Mouse (Mus musculus) layer of hippocampus, postnatal 25 days (tissue): ENCODE data around the gene Btbd9. TPM values are rescaled to one million over a fixed set of nuclear protein-coding genes. Genes with fewer than 3 reads are reported as not detected.

Experiments used
- DNase-seq, 2 experiments: peaks; one replicate each; pipeline ENCODE4 v3.0.0; 2022; ENCODE audit warnings: mixed read lengths in 2 of 2, low spot score in 1 of 2; ENCODE audit errors: extremely low spot score in 1 of 2
- total RNA-seq, 2 experiments: library from RNA; stranded (reverse); gene quantifications; 2 replicates each; pipeline ENCODE4 v1.2.3; 2021

Btbd9 gene
- total RNA-seq, 2 experiments from 2014 or later = 138 to 162 TPM

GRCm38 (mm10) chr17:30604296-30604695 lies 28.0 kb upstream of the Btbd9 start:
- no peak for DNase-seq

GRCm38 (mm10) chr17:30602175-30602574 lies 25.9 kb upstream of the Btbd9 start:
- no peak for DNase-seq

GRCm38 (mm10) chr17:30598300-30598699 lies 22.0 kb upstream of the Btbd9 start:
- DNase-seq = no peak

GRCm38 (mm10) chr17:30597786-30598185 lies 21.5 kb upstream of the Btbd9 start:
- no peak for DNase-seq

GRCm38 (mm10) chr17:30594846-30595245 lies 18.6 kb upstream of the Btbd9 start:
- DNase-seq = no peak

GRCm38 (mm10) chr17:30594407-30594806 lies 18.1 kb upstream of the Btbd9 start:
- no peak for DNase-seq

- peak; percentile 52 to 60 for DNase-seq
Observed at GRCm38 (mm10) chr17:30590417-30591198, 14.3 kb upstream of the Btbd9 start.

GRCm38 (mm10) chr17:30583258-30584001 lies 7.1 kb upstream of the Btbd9 start:
- no peak for DNase-seq

GRCm38 (mm10) chr17:30582313-30582712 lies 6.0 kb upstream of the Btbd9 start:
- DNase-seq = no peak

GRCm38 (mm10) chr17:30581201-30581600 lies 4.9 kb upstream of the Btbd9 start:
- peak; percentile 59 to 64 for DNase-seq

GRCm38 (mm10) chr17:30580781-30581180 lies 4.5 kb upstream of the Btbd9 start:
- DNase-seq = peak in 1 of 2 experiments; percentile 31

GRCm38 (mm10) chr17:30576946-30577345 lies 658 bp upstream of the Btbd9 start:
- no peak for DNase-seq

GRCm38 (mm10) chr17:30575121-30575904 lies 975 bp downstream of the Btbd9 start:
- DNase-seq = peak; percentile 49 to 53

- no peak for DNase-seq
Observed at GRCm38 (mm10) chr17:30574783-30575075, 1.6 kb downstream of the Btbd9 start.

- no peak for DNase-seq
Observed at GRCm38 (mm10) chr17:30573990-30574782, 2.1 kb downstream of the Btbd9 start.

GRCm38 (mm10) chr17:30570971-30571370 lies 5.3 kb downstream of the Btbd9 start:
- DNase-seq = no peak

- no peak for DNase-seq
Observed at GRCm38 (mm10) chr17:30570173-30570572, 6.1 kb downstream of the Btbd9 start.

- DNase-seq = no peak
Observed at GRCm38 (mm10) chr17:30568473-30568872, 7.8 kb downstream of the Btbd9 start.

- DNase-seq = no peak
Observed at GRCm38 (mm10) chr17:30564971-30565370, 11.3 kb downstream of the Btbd9 start.

- no peak for DNase-seq
Observed at GRCm38 (mm10) chr17:30564407-30564806, 11.9 kb downstream of the Btbd9 start.
